Mouse (Mus musculus): ENCODE results near the gene Tmem132b.

Tmem132b gene

GRCm38 (mm10) chr5:125515006-125515405 is 16.6 kb upstream of the Tmem132b start:
- DNase-seq (ENCODE audit: low read depth): no peak

GRCm38 (mm10) chr5:125518640-125519039 is 12.9 kb upstream of the Tmem132b start:
- peak; percentile 65 for DNase-seq (ENCODE audit: low read depth)

- no peak for DNase-seq (ENCODE audit: low read depth)
Observed at GRCm38 (mm10) chr5:125520930-125521590, 10.5 kb upstream of the Tmem132b start.

GRCm38 (mm10) chr5:125523361-125523760 is 8.2 kb upstream of the Tmem132b start:
- no peak for DNase-seq (ENCODE audit: low read depth)

- no peak for DNase-seq (ENCODE audit: low read depth)
Observed at GRCm38 (mm10) chr5:125525516-125525915, 6.1 kb upstream of the Tmem132b start.

GRCm38 (mm10) chr5:125526464-125526863 is 5.1 kb upstream of the Tmem132b start:
- peak; percentile 57 for DNase-seq (ENCODE audit: low read depth)

GRCm38 (mm10) chr5:125529109-125529508 is 2.5 kb upstream of the Tmem132b start:
- DNase-seq (ENCODE audit: low read depth): peak; percentile 79

GRCm38 (mm10) chr5:125532191-125532544 is 594 bp downstream of the Tmem132b start:
- DNase-seq (ENCODE audit: low read depth): no peak

- DNase-seq (ENCODE audit: low read depth): no peak
Observed at GRCm38 (mm10) chr5:125532545-125533224, 1.1 kb downstream of the Tmem132b start.

- no peak for DNase-seq (ENCODE audit: low read depth)
Observed at GRCm38 (mm10) chr5:125533225-125533900, 1.8 kb downstream of the Tmem132b start.

- DNase-seq (ENCODE audit: low read depth): no peak
Observed at GRCm38 (mm10) chr5:125534168-125534610, 2.6 kb downstream of the Tmem132b start.

- no peak for DNase-seq (ENCODE audit: low read depth)
Observed at GRCm38 (mm10) chr5:125534611-125535324, 3.2 kb downstream of the Tmem132b start.

- no peak for DNase-seq (ENCODE audit: low read depth)
Observed at GRCm38 (mm10) chr5:125545090-125545489, 13.5 kb downstream of the Tmem132b start.

- DNase-seq (ENCODE audit: low read depth): no peak
Observed at GRCm38 (mm10) chr5:125546293-125546692, 14.7 kb downstream of the Tmem132b start.

- no peak for DNase-seq (ENCODE audit: low read depth)
Observed at GRCm38 (mm10) chr5:125549750-125550489, 18.3 kb downstream of the Tmem132b start.

- DNase-seq (ENCODE audit: low read depth): no peak
Observed at GRCm38 (mm10) chr5:125555732-125556131, 24.2 kb downstream of the Tmem132b start.

- DNase-seq (ENCODE audit: low read depth): no peak
Observed at GRCm38 (mm10) chr5:125563492-125563891, 31.9 kb downstream of the Tmem132b start.

GRCm38 (mm10) chr5:125565725-125566124 is 34.2 kb downstream of the Tmem132b start:
- peak; percentile 31 for DNase-seq (ENCODE audit: low read depth)

GRCm38 (mm10) chr5:125568457-125568856 is 36.9 kb downstream of the Tmem132b start:
- no peak for DNase-seq (ENCODE audit: low read depth)

- no peak for DNase-seq (ENCODE audit: low read depth)
Observed at GRCm38 (mm10) chr5:125572011-125572410, 40.4 kb downstream of the Tmem132b start.

GRCm38 (mm10) chr5:125574886-125575285 is 43.3 kb downstream of the Tmem132b start:
- DNase-seq (ENCODE audit: low read depth): no peak

GRCm38 (mm10) chr5:125575866-125576265 is 44.3 kb downstream of the Tmem132b start:
- DNase-seq (ENCODE audit: low read depth): no peak

Data from NIH3T3 (cell line).